Mouse (Mus musculus): ENCODE measurements around the gene Nolc1. TPM values are rescaled to one million over a fixed set of nuclear protein-coding genes. Genes with fewer than 3 reads are reported as not detected.
"Not testable (repeated sequence)": the region's sequence is repeated elsewhere in the genome, so short reads cannot be mapped to it uniquely, and the experiment has no call there.

The Nolc1 gene
- polyA plus RNA-seq, 1 experiment from 2014 or later = 102 TPM

DNA sequence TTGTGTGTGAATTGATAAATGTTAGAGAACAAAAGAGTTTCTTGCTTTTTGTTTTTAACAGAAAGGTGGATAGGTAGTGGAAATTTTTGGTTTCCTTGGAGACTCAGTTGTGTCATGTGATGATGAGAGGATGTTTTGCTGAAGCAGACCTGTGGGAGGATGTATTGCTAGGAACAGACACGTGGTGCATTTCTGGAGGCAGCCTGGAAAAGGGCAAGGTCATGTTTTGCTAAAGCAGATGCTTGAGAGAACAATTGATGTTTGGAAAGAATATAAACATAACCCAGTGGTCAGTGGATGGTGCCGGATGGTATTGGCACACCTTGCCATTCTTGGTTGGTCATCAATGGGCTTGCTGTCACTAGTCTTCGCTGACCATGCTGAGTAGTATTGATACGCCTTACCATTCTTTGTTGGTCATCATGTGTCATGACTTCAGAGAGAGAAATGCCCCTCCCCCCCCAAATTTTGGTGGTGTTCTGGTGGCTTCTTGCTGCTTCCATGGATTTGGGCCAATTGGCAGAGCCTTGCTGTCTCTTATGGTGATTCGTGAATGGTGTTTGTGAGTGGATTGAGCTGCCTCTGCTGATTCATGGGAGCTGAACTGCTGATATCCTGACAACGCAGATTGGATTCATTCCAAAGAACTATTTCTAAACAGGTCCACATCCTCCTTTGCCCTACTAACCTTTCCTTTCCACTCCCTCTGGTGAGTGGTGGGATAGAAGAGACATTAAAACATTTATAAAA is 27.9 kb downstream of the Nolc1 start:
- Histone ChIP-seq H3K9me3 (no peaks in the 10 kb centered on the region), H3K9ac (no peak overlapping the region), H3K4me1 (no peaks in the 10 kb centered on the region), H3K4me2 (replicated peaks) (no peak overlapping the region), H3K27ac (no peak overlapping the region), H3K36me3 (no peaks in the 10 kb centered on the region), H3K4me3 (no peak overlapping the region), H3K27me3 (no peaks in the 10 kb centered on the region)
- no peak for ATAC-seq (ENCODE audit: insufficient number of reproducible peaks, insufficient read depth, low FRiP score, low TSS enrichment)
- 85% methylated on average over 6 of the region's 6 CpGs for WGBS

DNA sequence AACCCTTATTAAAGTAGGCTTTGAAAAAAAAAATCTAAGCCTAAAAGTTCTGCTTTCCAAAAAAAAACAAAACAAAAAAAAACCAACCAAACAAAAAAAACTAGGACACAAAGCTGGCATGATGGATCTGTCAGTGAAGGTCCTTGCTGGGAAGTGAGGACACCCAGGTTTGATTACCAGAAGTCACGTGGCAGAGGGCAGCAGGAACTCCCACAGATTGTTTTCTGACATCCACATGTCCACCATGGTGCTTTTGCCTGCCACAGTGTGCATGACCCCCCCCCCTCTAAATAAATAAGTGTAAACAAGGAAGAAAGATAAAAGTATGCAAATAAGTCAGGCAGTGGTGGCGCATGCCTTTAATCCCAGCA is 28.5 kb downstream of the Nolc1 start:
- H3K9ac ChIP-seq = no peak overlapping the region
- ATAC-seq (ENCODE audit: insufficient number of reproducible peaks, insufficient read depth, low FRiP score, low TSS enrichment) = no peak
- no peaks in the 10 kb centered on the region for H3K27me3 ChIP-seq
- 72% methylated on average over 2 of the region's 2 CpGs for WGBS
- no peaks in the 10 kb centered on the region for H3K36me3 ChIP-seq
- no peaks in the 10 kb centered on the region for H3K9me3 ChIP-seq
- H3K4me1 ChIP-seq = no peaks in the 10 kb centered on the region
- H3K27ac ChIP-seq = no peak overlapping the region
- H3K4me3 ChIP-seq = no peak overlapping the region
- no peak overlapping the region for H3K4me2 ChIP-seq (replicated peaks)

DNA sequence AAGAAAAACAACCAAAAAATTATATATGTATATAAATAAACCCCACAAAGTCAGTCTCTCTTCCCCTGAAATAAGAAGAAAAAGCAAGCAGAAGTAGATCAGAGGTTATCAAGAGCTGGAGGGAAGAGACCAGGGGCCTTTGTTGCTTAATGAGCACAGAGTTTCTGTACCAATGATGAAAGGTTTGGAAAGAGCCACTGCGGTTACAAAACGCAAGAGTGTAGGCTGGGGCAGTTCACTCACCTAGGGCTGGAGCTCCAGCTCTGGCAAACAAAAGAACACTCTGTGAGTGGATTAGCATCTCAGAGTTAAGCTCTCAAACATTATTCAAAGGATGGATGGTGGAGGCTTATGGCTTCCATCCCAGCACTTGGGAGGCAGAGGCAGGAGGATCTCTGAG is 34.6 kb downstream of the Nolc1 start:
- Histone ChIP-seq H3K9me3 (no peaks in the 10 kb centered on the region), H3K4me2 (replicated peaks) (no peak overlapping the region), H3K27ac (no peak overlapping the region), H3K4me1 (no peaks in the 10 kb centered on the region), H3K27me3 (no peaks in the 10 kb centered on the region), H3K36me3 (no peaks in the 10 kb centered on the region), H3K9ac (no peak overlapping the region), H3K4me3 (no peak overlapping the region)
- 76% methylated on average over 2 of the region's 2 CpGs for WGBS
- ATAC-seq (ENCODE audit: insufficient number of reproducible peaks, insufficient read depth, low FRiP score, low TSS enrichment) = no peak

DNA sequence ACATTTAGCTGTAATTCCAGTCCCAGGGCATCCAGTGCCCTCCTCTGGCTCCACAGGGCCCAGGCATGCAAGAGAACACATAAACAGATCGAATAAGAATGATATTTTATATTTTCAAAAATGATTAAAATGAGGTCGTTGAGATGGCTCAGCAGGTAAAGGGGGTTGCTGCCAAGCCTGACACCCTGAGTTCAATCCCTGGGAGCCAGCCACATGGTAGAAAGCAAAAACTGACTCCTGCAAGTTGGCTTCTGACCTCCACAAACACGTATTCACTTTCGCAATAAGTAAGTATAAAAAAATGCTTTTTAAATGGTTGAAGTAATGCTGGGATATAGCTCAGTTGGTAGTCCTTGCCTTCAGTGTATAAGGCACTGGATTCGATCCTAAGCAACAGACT is 35.1 kb downstream of the Nolc1 start:
- H3K4me1 ChIP-seq = no peaks in the 10 kb centered on the region
- H3K27ac ChIP-seq = no peak overlapping the region
- no peaks in the 10 kb centered on the region for H3K36me3 ChIP-seq
- H3K9me3 ChIP-seq = no peaks in the 10 kb centered on the region
- no peaks in the 10 kb centered on the region for H3K27me3 ChIP-seq
- no peak overlapping the region for H3K9ac ChIP-seq
- no peak for ATAC-seq (ENCODE audit: insufficient number of reproducible peaks, insufficient read depth, low FRiP score, low TSS enrichment)
- 81% methylated on average over 5 of the region's 5 CpGs for WGBS
- no peak overlapping the region for H3K4me3 ChIP-seq
- H3K4me2 ChIP-seq (replicated peaks) = no peak overlapping the region

DNA sequence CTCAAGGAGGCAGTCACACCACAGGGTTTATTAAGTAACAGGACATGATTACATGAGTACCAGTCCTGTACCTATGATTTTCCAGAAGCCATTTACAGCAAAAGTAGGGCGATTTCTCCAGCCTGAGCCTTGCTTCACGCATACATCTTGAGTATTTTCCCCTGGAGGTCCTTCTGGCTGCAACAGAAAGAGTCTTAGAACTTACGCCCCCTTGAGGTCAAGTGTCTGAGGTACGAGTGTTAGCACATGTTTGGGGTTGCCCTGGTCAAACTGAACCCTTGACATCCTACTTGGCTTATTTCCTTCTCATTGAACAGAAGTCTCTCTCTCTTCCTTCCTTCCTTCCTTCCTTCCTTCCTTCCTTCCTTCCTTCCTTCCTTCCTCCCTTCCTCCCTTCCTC is 39.0 kb downstream of the Nolc1 start:
- H3K27ac ChIP-seq = no peak overlapping the region
- no peak overlapping the region for H3K4me2 ChIP-seq (replicated peaks)
- H3K36me3 ChIP-seq = no peaks in the 10 kb centered on the region
- H3K27me3 ChIP-seq = no peaks in the 10 kb centered on the region
- H3K4me1 ChIP-seq = no peaks in the 10 kb centered on the region
- no peaks in the 10 kb centered on the region for H3K9me3 ChIP-seq
- no peak overlapping the region for H3K9ac ChIP-seq
- 52% methylated on average over 4 of the region's 4 CpGs for WGBS
- H3K4me3 ChIP-seq = no peak overlapping the region
- no peak for ATAC-seq (ENCODE audit: insufficient number of reproducible peaks, insufficient read depth, low FRiP score, low TSS enrichment)

DNA sequence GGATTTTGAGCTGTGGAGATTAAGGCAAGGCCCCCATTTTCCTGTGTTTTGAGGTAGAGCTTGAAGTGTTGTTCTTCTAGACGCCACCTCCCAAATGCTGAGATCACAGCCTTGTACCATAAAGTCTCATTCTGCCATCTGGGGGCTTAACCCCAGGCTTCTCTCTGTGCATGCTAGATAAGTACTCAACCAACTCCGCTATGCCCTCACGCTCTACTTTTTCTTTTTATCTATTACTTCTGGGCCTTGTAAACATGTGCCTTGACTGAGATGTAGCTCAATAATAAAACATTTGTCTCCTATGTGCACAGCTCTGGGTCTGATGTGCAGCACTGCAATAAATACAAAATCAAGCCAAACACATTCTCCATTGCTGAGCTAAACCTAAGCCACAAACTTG is 43.8 kb downstream of the Nolc1 start:
- Histone ChIP-seq H3K9ac (no peak overlapping the region), H3K27me3 (no peaks in the 10 kb centered on the region), H3K4me3 (no peak overlapping the region), H3K27ac (no peak overlapping the region), H3K9me3 (no peaks in the 10 kb centered on the region), H3K36me3 (no peaks in the 10 kb centered on the region), H3K4me1 (no peaks in the 10 kb centered on the region), H3K4me2 (replicated peaks) (no peak overlapping the region)
- 85% methylated on average over 3 of the region's 3 CpGs for WGBS
- no peak for ATAC-seq (ENCODE audit: insufficient number of reproducible peaks, insufficient read depth, low FRiP score, low TSS enrichment)

DNA sequence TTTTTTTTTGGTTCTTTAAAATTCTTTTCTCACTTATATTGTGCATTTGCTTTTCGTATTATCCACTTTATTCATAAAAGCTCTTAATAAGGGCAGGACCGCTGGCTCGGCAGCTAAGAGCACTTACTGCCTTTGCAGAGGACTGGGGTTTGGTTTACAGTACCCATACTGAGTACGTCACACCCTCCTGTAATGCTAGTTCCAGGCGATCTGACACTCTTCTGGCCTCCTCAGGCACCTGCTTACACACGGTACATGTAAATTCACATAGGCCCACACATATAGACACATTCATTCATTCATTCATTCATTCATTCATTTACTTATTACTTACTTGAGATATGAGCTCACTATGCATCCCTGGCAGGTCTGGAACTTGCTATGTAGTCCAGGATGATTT is 45.2 kb downstream of the Nolc1 start:
- Histone ChIP-seq H3K9me3 (no peaks in the 10 kb centered on the region), H3K4me2 (replicated peaks) (no peak overlapping the region), H3K9ac (no peak overlapping the region), H3K4me1 (no peaks in the 10 kb centered on the region), H3K27ac (no peak overlapping the region), H3K27me3 (no peaks in the 10 kb centered on the region), H3K4me3 (no peak overlapping the region), H3K36me3 (no peaks in the 10 kb centered on the region)
- no peak for ATAC-seq (ENCODE audit: insufficient number of reproducible peaks, insufficient read depth, low FRiP score, low TSS enrichment)
- 71% methylated on average over 6 of the region's 6 CpGs for WGBS

DNA sequence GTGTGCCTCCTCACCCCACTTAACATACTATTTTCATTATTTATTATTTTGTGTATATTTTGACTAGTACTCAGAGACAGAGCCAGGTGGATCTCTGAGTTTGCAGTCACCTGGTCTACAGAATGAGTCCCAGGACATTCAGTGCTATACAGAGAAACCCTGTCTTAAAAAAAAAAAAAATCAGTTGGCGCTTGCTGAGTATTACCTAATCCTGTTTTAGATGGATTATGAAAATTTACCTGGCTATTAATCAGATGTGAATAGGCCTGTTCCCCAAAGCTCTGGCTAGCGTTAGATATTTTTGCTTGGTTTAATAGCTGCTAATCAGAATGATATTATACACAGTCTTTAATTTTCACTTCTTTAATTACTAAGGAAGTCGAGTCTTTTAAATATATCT is 48.2 kb downstream of the Nolc1 start:
- 82% methylated on average over 3 of the region's 3 CpGs for WGBS

DNA sequence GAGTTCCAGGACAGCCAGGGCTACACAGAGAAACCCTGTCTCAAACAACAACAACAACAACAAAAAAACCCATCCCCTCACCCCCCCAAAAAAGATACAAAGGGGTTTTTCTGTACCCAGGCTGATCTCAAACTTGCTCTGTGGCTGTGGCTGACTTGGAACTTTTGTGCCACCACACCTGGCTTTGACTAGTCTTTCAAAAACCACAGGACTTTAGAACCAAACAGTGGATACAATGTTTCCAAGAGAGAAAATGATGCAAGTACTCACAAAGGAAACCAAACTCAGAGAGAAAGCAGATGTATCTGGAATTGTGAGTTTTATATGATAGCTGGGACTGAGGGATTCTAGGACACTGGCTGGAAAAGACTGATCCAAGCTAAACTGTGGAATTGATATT is 49.0 kb downstream of the Nolc1 start:
- Histone ChIP-seq H3K4me1 (no peaks in the 10 kb centered on the region), H3K9me3 (no peaks in the 10 kb centered on the region), H3K27ac (no peak overlapping the region), H3K4me3 (no peak overlapping the region), H3K27me3 (no peaks in the 10 kb centered on the region), H3K4me2 (replicated peaks) (no peak overlapping the region), H3K9ac (no peak overlapping the region), H3K36me3 (no peaks in the 10 kb centered on the region)
- no peak for ATAC-seq (ENCODE audit: insufficient number of reproducible peaks, insufficient read depth, low FRiP score, low TSS enrichment)

More for the DNA sequence above, 48.2 kb downstream of the Nolc1 start:
- Histone ChIP-seq H3K27ac (no peak overlapping the region), H3K4me2 (replicated peaks) (no peak overlapping the region), H3K9me3 (no peaks in the 10 kb centered on the region), H3K4me3 (no peak overlapping the region), H3K9ac (no peak overlapping the region), H3K36me3 (no peaks in the 10 kb centered on the region), H3K4me1 (no peaks in the 10 kb centered on the region), H3K27me3 (no peaks in the 10 kb centered on the region)
- ATAC-seq (ENCODE audit: insufficient number of reproducible peaks, insufficient read depth, low FRiP score, low TSS enrichment) = no peak

DNA sequence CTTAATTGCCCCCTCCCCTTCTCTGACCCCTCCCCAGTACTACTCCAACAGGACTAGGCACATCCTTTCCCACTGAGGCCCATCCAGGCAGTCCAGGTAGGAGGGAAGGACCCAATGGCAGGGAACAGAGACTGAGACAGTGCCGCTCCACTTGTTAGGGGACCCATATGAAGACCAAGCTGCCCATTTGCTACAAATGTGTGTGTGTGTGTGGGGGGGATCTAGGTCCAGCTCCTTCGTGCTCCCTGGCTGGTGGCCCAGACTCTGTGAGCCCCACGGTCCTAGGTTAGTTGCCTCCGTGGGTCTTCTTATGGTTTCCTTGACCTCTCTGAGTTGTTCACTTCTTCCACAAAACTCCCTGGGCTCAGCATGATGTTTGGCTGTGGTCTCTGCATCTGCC is 50.6 kb downstream of the Nolc1 start:
- ATAC-seq (ENCODE audit: insufficient number of reproducible peaks, insufficient read depth, low FRiP score, low TSS enrichment) = no peak
- no peaks in the 10 kb centered on the region for H3K36me3 ChIP-seq
- H3K4me1 ChIP-seq = no peaks in the 10 kb centered on the region
- no peak overlapping the region for H3K4me2 ChIP-seq (replicated peaks)
- 84% methylated on average over 4 of the region's 4 CpGs for WGBS
- no peak overlapping the region for H3K9ac ChIP-seq
- no peak overlapping the region for H3K27ac ChIP-seq
- H3K9me3 ChIP-seq = no peaks in the 10 kb centered on the region
- no peak overlapping the region for H3K4me3 ChIP-seq
- peaks cover 13% of the 10 kb centered on the region for H3K27me3 ChIP-seq

DNA sequence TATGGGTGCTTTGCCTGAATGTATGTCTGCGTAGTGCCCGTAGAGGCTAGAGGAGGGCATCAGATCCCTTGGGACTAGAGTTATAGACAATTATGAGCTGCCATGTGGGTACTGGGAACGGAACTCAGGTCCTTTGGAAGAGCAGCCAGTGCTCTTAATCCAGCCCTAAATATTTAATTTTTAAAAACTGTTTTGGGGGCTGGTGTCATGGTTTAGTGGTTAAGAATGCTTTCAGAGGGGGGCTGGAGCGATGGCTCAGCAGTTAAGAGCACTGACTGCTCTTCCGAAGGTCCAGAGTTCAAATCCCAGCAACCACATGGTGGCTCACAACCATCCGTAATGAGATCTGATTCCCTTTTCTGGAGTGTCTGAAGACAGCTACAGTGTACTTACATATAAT is 54.1 kb downstream of the Nolc1 start:
- not testable (repeated sequence) for H3K36me3 ChIP-seq; H3K27ac ChIP-seq; H3K9ac ChIP-seq; H3K4me1 ChIP-seq; H3K9me3 ChIP-seq; H3K4me2 ChIP-seq (replicated peaks); ATAC-seq (ENCODE audit: insufficient number of reproducible peaks, insufficient read depth, low FRiP score, low TSS enrichment); H3K4me3 ChIP-seq
- H3K27me3 ChIP-seq = peaks cover 47% of the 10 kb centered on the region
- WGBS = 71% methylated on average over 6 of the region's 6 CpGs

DNA sequence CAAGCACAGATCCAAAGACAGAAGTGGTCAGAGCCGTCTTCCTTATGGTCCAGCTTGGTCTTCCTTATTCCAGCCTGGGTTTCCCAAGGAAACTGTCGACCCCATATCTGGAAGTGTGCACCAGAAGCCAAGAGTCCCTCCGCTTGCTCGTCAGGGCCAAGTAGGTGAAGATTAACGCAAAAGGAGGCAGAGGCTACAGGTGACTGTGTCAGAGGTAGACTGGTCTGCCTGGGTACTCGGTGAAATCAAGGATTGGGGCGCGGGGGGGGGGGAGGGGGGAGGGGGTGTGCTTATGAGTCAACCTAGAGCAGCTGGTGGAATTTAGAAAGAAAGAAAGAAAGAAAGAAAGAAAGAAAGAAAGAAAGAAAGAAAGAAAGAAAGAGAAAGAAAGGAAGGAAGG is 55.6 kb downstream of the Nolc1 start:
- WGBS = 14% methylated on average over 7 of the region's 8 CpGs
- Histone ChIP-seq H3K36me3 (no peaks in the 10 kb centered on the region), H3K27me3 (peaks cover 62% of the 10 kb centered on the region), H3K4me1 (peaks cover 6% of the 10 kb centered on the region), H3K27ac (no peak overlapping the region), H3K4me2 (replicated peaks) (peak overlapping the region; percentile 34), H3K4me3 (peak overlapping the region; percentile 24), H3K9ac (no peak overlapping the region), H3K9me3 (no peaks in the 10 kb centered on the region)
- ATAC-seq (ENCODE audit: insufficient number of reproducible peaks, insufficient read depth, low FRiP score, low TSS enrichment) = no peak
